Mouse (Mus musculus) 416B (cell line): ENCODE measurements around the gene Mrpl53.

ENCODE experiments used
- DNase-seq: peaks from one replicate; pipeline ENCODE4 v3.0.0; 2011; ENCODE audit warnings: low read depth

Mrpl53 gene

DNA sequence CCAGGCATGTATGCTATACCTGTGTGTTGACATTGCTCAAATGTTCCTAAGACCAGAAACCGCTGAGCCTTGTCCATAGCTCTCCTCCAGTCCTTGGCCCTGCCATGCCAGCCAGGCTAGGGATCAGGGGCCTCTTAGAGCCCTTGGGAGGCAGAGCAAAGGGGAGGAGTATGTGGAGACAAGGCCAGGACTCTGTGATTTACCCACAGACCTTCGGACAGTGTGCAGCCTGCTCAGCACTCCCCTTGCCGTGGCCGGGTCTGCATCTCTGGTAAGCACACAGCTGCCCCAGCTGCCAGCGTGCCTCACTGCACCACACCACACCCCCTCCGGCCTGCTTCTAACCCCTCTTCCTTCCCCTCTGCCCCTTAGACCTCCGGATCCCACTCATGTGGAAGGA is 38.4 kb downstream of the Mrpl53 start:
- no peak for DNase-seq

DNA sequence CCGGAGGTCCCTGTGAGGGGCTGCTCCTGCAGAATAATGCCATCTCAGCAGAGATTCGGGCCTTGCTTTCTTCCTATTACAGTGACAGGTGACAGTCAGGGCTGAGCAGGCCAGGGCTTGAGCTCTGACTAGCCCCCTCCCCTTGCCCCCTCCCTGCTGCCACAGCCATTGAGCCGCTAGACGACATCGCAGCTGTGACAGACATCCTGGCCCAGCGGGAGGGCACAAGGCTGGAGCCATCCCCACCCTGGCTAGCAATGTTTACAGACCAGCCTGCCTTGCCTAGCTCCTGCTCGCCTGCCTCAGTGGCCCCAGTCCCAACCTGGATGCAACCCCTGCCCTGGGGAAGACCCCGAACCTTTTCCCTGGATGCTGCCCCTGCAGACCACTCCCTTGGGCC is 42.9 kb downstream of the Mrpl53 start:
- DNase-seq: no peak

DNA sequence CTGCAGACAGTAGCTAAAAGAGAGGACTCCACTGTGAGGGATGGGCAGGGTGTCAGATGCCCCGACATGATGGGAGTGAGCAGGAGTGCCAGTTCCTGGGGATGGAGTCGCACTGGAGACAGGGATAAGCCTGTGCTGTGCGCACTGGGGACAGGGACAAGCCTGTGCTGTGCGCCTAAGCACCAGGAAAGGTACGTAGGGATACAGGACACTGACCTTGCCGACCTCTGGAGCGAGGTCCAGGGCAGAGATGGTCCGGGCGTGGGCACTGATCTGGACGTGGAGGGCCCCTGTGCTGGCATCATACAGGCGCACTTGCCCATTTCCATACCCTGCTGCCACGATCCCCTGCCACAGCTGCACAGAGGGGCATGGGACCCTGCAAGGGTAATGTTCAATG is 44.2 kb downstream of the Mrpl53 start:
- no peak for DNase-seq

DNA sequence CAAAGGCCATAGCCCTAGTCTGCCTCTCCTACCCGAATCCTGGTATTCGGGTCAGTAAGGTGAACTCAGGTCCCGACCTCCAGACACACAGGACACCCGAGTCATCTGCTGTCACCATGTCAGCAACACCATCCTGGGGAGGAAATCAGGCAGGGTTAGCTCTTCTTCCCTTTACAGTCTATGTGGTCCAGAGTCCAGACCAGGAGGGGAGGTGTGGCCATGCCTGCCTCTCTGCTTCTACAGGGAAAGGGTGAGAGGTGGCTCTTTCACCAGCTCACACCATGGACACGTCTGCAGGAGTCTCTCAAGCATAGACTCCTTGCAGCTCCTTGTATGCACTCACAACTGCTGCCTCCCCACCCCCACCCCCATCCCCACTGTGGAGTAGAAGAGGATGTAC is 44.6 kb downstream of the Mrpl53 start:
- DNase-seq: no peak

DNA sequence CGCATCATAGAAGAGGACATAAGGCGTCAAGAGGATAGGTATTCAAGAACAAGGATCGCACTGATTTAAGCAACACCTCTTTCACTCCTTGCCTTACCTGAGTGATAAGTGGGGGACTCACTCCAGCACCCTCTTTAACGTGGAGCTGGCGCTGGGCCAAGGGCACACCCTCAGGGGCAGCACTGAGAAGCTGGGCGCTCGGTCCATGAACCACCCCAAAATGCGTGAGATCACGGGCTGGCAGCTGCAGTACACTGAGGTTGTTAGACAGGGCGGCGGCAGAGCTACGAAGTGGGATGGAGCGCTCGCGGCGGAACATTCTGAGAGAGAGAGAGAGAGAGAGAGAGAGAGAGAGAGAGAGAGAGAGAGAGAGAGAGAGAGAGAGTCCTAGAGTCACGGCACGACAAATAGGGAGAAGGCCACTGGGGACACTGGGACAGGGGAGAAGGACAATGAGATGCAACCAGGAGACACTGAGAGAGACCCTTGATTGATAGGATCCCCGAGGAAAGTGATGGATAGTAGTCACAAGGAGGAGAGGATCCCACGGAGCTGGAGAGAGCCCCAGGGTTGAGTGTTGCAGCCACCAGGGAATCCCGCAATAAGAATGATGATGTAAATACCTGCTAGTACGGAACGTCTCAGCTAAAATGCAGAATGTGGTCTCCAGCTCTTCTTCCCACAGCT is 46.9 kb downstream of the Mrpl53 start:
- no peak for DNase-seq

DNA sequence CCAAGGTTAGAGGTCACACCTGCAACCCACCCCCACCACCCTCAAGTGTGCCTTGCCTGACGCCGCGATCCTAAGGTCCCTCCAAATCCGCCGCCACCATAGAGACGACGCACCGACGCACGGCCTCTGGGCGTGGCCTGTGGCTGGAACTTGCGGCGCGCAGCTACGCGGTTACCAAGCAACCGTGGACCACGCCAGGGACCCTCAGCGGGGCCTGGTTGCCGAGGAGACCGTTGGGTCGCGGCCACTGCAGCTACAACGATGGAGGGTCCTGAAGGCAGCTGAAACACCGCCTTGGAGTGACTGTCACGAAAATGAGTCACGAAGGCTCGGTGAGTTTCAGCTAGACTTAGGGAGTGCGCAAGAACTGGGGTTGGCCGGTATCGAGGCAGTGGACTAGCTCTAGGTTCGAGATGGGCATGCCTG is 47.4 kb downstream of the Mrpl53 start, which contains the start of the genes Wdr54 and 1700003E16Rik:
Gene Wdr54 (minus strand): TSS at position 139 of the 426 bp plus-strand sequence.
Gene 1700003E16Rik (plus strand): TSS at position 146 of the 426 bp plus-strand sequence.
- peak; percentile 59 for DNase-seq

DNA sequence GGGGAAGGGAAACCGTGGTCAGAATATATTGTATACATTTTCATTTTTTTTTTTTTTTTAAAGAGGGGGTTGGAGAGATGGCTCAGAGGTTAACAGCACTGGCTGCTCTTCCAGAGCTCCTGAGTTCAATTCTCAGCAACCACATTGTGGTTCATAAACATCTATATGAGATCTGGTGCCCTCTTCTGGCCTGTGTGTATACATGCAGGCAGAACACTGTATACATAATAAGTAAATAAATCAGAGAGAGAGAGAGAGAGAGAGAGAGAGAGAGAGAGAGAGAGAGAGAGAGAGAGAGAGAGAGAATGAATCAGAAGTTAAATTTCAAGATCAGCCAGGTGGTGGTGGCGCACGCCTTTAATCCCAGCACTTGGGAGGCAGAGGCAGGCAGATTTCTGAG is 50.6 kb downstream of the Mrpl53 start:
- DNase-seq: peak; percentile 84
